Mouse (Mus musculus) erythroblast, embryonic 14.5 days (primary cell): Measurements from ENCODE around the gene Slc17a8.

Experiments
- GATA1 ChIP-seq: IDR thresholded peaks from 2 replicates; pipeline ENCODE4 v1.6.1; 2012; ENCODE audit warnings: low read length, inconsistent platforms, mixed read lengths
- TAL1 ChIP-seq: IDR thresholded peaks from 3 replicates; pipeline ENCODE4 v1.6.1; 2012; ENCODE audit warnings: low read length, inconsistent platforms, mixed read lengths

DNA sequence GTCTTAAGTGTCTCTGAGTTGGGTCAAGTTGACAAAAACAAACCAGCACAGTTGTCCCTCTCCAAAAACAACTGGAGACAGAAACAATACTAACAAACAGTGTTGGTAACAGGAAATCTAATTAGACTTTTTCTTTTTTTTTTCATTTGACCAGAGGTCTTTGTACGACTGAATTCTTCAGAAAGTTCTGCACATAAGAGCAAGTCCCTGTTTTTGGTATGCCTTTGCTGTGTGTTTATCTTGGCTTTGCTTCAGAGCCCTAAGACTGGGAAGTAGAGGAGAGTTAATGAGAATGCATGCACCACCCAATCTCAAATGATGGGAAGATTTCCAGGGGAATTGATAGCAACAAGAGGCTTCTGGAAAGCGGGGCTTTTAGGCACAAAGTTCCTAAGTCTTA, 74.1 kb downstream of the Slc17a8 start:
- TF ChIP-seq GATA1 (no peak), TAL1 (no peak)
